Mouse (Mus musculus) kidney, postnatal 0 days (tissue): ENCODE results near the gene Zfp362. TPM values are rescaled to one million over a fixed set of nuclear protein-coding genes. Genes with fewer than 3 reads are reported as not detected.

Source experiments
- ATAC-seq: fragments of 200-750 bp; cut with Nextera tagmentation; replicated peaks from 2 replicates; pipeline ENCODE4 v1.8.0; 2017; ENCODE audit warnings: low read depth, moderate number of reproducible peaks, moderate TSS enrichment, moderate library complexity; ENCODE audit not compliant: low FRiP score
- DNase-seq: peaks from one replicate; pipeline ENCODE4 v3.0.0-alpha.2; 2016; ENCODE audit warnings: low spot score
- H3K27ac ChIP-seq: fragments of 300-500 bp; sonication (generic); 2 replicates; pipeline ENCODE4 v1.5.1; 2014; ENCODE audit warnings: mild to moderate bottlenecking
- H3K27me3 ChIP-seq: fragments of 300-500 bp; sonication (generic); 2 replicates; pipeline ENCODE4 v1.6.1; 2014; ENCODE audit warnings: low read length, mixed read lengths; ENCODE audit not compliant: insufficient read depth
- H3K36me3 ChIP-seq: fragments of 300-500 bp; sonication (generic); 2 replicates; pipeline ENCODE4 v1.6.1; 2014; ENCODE audit warnings: low read length, mixed read lengths; ENCODE audit not compliant: insufficient read depth
- H3K4me1 ChIP-seq: fragments of 300-500 bp; sonication (generic); replicated peaks from 2 replicates; pipeline ENCODE4 v1.6.1; 2014; ENCODE audit warnings: antibody characterized with exemption, low read length, mixed read lengths; ENCODE audit not compliant: insufficient read depth
- H3K4me2 ChIP-seq: fragments of 300-500 bp; sonication (generic); 2 replicates; pipeline ENCODE4 v1.6.1; 2014; ENCODE audit warnings: mild to moderate bottlenecking, low read length, moderate library complexity, mixed read lengths
- H3K4me3 ChIP-seq: fragments of 300-500 bp; sonication (generic); replicated peaks from 2 replicates; pipeline ENCODE4 v1.5.1; 2014; ENCODE audit warnings: low read depth, low read length
- H3K9ac ChIP-seq: fragments of 300-500 bp; sonication (generic); 2 replicates; pipeline ENCODE4 v1.6.1; 2014; ENCODE audit warnings: low read depth, low read length
- H3K9me3 ChIP-seq: fragments of 300-500 bp; sonication (generic); replicated peaks from 2 replicates; pipeline ENCODE4 v1.6.1; 2016; ENCODE audit warnings: low read length, inconsistent platforms, mixed read lengths
- CTCF ChIP-seq: IDR thresholded peaks from 2 replicates; pipeline ENCODE4 v1.5.1; 2016; ENCODE audit warnings: antibody characterized with exemption, low read depth, mild to moderate bottlenecking, moderate library complexity
- WGBS: fragments of 180-500 bp; shearing (Covaris S2); extraction: QIAGEN DNeasy Blood & Tissue Kit; methylation state at CpG from one replicate; pipeline ENCODE4 v1.1.7; 2014; 5-methylcytosine and 5-hydroxymethylcytosine counted together
- polyA plus RNA-seq: library from polyadenylated mRNA; unstranded; fragments of >200 nt; fragmentation: Nextera tagmentation; extraction: Ambion mirVana; gene quantifications from 2 replicates; pipeline ENCODE4 v1.2.1, GENCODE M21; 2015

Gene Zfp362
- polyA plus RNA-seq, 1 experiment from 2014 or later, result 31.1 TPM

DNA sequence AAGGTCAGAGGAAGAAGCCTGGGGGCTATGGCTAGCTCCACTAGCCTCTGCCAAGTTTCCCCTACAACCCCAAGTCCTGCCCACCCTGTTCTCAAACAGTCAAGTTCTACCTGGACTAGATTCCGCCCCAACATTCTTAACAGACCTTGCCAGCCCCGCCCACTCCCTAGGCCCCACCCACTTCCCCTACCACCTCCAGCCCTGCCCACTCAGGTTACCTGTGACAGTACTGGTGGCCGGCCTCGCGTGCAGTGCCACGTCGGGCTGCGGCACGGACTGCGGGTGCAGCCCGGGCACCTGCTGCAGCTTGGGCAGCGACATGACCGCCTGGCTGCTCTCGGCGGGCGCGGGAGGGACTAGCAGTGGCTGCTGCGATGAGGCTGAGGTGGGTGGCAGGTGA is 16.2 kb downstream of the Zfp362 start:
- no peak overlapping the region for H3K4me3 ChIP-seq

GRCm38 (mm10) chr4:128788108-128788507 is 17.7 kb downstream of the Zfp362 start:
- ATAC-seq, result no peak
- Histone ChIP-seq H3K4me3 (no peak overlapping the region), H3K4me2 (no peak overlapping the region), H3K27ac (no peak overlapping the region), H3K36me3 (peaks cover 26% of the 10 kb centered on the region), H3K9me3 (no peaks in the 10 kb centered on the region), H3K27me3 (no peaks in the 10 kb centered on the region), H3K9ac (no peak overlapping the region), H3K4me1 (peaks cover 4% of the 10 kb centered on the region; the same call in 1 of the 2 replicates)
- TF ChIP-seq CTCF, result no peak
- no peak for DNase-seq
- WGBS, result 90% methylated on average over 4 of the region's 4 CpGs

More for the DNA sequence above, 16.2 kb downstream of the Zfp362 start:
- ATAC-seq (peak; percentile 36), DNase-seq (no peak)
- Histone ChIP-seq H3K4me2 (peak overlapping the region; percentile 37; the same call in 1 of the 2 replicates), H3K4me1 (peaks cover 4% of the 10 kb centered on the region; the same call in 1 of the 2 replicates), H3K36me3 (peaks cover 27% of the 10 kb centered on the region), H3K9me3 (no peaks in the 10 kb centered on the region), H3K9ac (no peak overlapping the region), H3K27me3 (no peaks in the 10 kb centered on the region), H3K27ac (no peak overlapping the region)
- TF ChIP-seq CTCF, result no peak
- WGBS, result 44% methylated on average over 18 of the region's 18 CpGs

DNA sequence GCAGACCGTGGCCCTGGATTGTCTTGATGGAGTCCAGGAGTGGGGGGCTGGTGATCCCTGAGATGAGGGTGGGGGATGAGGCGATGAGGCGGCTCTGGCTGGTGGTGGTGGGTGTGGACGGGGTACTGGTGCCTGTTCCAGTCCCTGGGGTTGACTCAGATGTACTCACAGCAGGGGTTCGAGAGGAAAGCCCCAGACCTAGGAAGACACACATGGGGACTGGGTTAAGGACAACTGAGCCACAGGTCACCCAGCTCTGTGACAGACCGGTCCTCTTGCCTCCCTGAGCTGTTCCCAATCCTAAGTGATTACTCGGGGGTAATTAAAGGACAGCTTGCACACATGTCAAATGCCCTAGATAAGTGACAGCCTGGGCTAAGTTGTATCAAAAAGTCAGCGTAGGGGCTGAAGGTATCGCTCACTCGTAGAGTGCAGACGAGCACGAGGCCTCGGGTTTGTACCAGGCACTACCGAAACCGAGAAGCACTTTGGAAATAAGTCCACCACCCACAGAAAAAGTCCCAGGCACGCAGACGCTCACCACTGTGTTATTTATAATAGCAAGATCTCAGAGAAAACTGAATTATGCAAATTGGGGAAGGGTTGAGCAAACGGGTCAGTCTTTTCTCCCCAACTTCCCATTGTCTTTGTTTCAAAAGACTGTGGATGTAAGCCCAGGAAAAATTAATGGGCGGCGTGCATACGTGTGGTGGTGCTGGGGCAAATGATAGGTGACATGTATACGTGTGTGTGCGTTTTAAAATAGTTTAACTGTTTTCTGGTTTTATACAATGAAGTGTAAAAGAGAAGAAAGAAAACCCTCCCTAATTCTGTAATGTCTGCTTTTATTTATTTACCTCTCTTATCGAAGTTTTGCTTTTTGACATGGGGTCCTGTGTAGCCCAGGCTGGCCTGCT is 18.6 kb downstream of the Zfp362 start:
- H3K4me1 ChIP-seq, result peaks cover 4% of the 10 kb centered on the region; the same call in 1 of the 2 replicates
- no peaks in the 10 kb centered on the region for H3K27me3 ChIP-seq
- 90% methylated on average over 24 of the region's 24 CpGs for WGBS
- no peak overlapping the region for H3K4me3 ChIP-seq
- H3K4me2 ChIP-seq, result no peak overlapping the region
- DNase-seq (no peak), ATAC-seq (no peak)
- H3K36me3 ChIP-seq, result peaks cover 26% of the 10 kb centered on the region
- no peak for TF ChIP-seq CTCF
- no peak overlapping the region for H3K27ac ChIP-seq
- no peak overlapping the region for H3K9ac ChIP-seq
- H3K9me3 ChIP-seq, result no peaks in the 10 kb centered on the region

DNA sequence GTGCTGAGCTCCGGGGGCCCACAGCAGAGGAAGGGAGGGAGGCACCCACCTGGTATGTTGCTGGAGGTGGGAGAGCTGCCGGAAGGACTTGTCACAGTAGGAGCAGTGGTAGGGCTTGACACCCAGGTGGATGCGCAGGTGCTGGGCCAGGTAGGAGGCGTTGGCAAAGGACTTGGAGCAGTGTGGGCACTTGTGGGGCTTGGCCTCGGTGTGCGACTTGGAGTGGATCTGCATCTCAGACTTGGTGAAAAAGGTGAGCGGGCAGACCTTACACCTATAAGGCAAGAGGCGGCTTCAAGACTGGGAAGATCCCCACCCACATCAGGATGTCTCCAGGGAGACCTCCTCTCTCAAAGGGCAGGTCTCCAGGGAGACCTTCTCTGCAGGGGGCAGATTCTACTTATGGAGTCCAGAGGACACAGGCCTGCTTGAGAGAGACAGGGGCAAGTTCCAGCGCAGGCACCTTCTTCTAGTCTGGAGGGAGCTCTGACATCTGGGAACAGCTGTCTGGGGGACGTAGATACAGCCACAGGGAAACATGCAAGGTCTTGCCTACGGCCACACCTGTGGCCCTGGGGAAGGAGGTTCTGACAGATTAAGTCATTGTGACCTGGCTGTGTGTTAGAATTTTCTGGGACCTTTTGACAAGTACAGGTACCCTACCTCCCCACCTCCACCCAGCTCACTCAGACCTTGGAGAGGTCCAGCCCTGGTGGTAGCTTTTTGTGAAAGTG is 19.8 kb downstream of the Zfp362 start:
- WGBS, result 90% methylated on average over 11 of the region's 11 CpGs

DNA sequence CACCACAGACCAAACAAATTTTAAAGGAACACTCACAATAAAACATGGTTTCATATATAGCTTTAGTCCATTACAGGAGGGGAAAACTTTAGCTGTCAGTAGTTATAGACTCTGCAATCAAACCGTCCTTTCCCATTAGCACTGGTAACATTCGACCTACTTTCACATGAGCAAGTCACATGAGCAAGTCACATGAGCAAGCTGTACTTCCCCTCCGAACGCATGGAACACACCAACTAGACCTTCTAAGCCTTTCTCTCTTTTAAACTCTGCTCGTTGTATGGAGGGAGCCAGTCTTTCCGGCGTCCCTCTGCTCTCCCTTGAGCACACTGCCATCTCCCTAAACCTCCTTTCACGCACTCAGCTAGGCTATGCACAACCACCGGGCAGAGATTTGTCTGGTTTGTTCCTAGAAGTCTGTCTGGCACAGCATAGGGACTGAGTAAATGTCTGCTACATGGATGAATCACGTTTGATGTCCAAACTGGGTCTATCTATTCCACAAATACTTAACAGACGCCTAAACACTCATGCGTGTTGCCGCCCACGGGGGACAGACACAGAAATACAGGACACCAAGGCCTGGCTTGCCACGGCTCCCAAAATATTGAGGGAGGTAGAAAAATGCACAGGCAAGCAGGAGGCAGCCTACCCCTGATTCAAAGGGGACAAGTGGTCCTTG is 20.8 kb downstream of the Zfp362 start:
- Histone ChIP-seq H3K4me3 (no peak overlapping the region), H3K4me2 (no peak overlapping the region), H3K27me3 (no peaks in the 10 kb centered on the region), H3K4me1 (no peaks in the 10 kb centered on the region; the same call in 1 of the 2 replicates), H3K9me3 (no peaks in the 10 kb centered on the region), H3K9ac (no peak overlapping the region), H3K27ac (no peak overlapping the region), H3K36me3 (peaks cover 37% of the 10 kb centered on the region)
- 90% methylated on average over 15 of the region's 15 CpGs for WGBS
- DNase-seq (no peak), ATAC-seq (no peak)
- TF ChIP-seq CTCF, result no peak

More for the DNA sequence above, 19.8 kb downstream of the Zfp362 start:
- H3K36me3 ChIP-seq, result peaks cover 33% of the 10 kb centered on the region
- H3K27me3 ChIP-seq, result no peaks in the 10 kb centered on the region
- H3K9me3 ChIP-seq, result no peaks in the 10 kb centered on the region
- H3K4me1 ChIP-seq, result peaks cover 4% of the 10 kb centered on the region; the same call in 1 of the 2 replicates
- H3K9ac ChIP-seq, result no peak overlapping the region
- no peak overlapping the region for H3K4me3 ChIP-seq
- H3K4me2 ChIP-seq, result no peak overlapping the region
- H3K27ac ChIP-seq, result no peak overlapping the region
- ATAC-seq (no peak), DNase-seq (no peak)
- no peak for TF ChIP-seq CTCF

DNA sequence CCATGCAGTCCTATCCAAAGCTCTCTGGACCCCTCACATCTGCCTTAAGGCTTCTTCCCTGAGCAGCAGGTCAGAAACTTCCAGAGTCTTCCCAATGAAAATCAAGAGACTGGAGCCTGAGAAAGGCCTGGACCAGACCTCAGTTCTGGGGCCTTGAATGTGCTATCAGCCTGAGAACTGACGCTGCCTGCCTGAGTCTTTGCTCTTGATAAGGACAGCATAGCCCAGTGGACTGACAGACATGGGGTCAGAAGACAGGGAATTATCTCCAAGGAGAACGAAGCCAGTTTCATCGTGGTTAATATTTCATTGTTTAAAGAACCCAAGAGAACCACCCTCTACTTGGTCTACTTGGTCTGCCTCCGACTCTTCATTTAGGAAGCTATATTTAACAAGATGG is 23.2 kb downstream of the Zfp362 start:
- H3K4me2 ChIP-seq, result no peak overlapping the region
- H3K36me3 ChIP-seq, result peaks cover 53% of the 10 kb centered on the region
- 68% methylated on average over 4 of the region's 4 CpGs for WGBS
- H3K9ac ChIP-seq, result no peak overlapping the region
- DNase-seq, result no peak
- no peak overlapping the region for H3K4me3 ChIP-seq
- H3K27ac ChIP-seq, result no peak overlapping the region
- H3K27me3 ChIP-seq, result no peaks in the 10 kb centered on the region
- no peaks in the 10 kb centered on the region for H3K9me3 ChIP-seq
- H3K4me1 ChIP-seq, result no peaks in the 10 kb centered on the region
- ATAC-seq, result no peak
- no peak for TF ChIP-seq CTCF
